Mouse (Mus musculus): ENCODE measurements around the gene Tnfrsf1a. TPM values are rescaled to one million over a fixed set of nuclear protein-coding genes. Genes with fewer than 3 reads are reported as not detected.

Tnfrsf1a gene
- polyA plus RNA-seq, 1 experiment from 2014 or later, result 83.3 TPM

- peak overlapping the region; percentile 80 for H3K9ac ChIP-seq
- H3K36me3 ChIP-seq, result no peaks in the 10 kb centered on the region
- ATAC-seq (replicated peaks; ENCODE audit: low FRiP score), result peak; percentile 84
- no peaks in the 10 kb centered on the region for H3K27me3 ChIP-seq
- peak overlapping the region; percentile 91 for H3K27ac ChIP-seq
- peaks cover 62% of the 10 kb centered on the region for H3K4me1 ChIP-seq
- peak overlapping the region; percentile 90 for H3K4me2 ChIP-seq
- H3K9me3 ChIP-seq (replicated peaks), result no peaks in the 10 kb centered on the region
- H3K4me3 ChIP-seq (replicated peaks), result peak overlapping the region; percentile 71
- WGBS, result under 1% methylated on average over 27 of the region's 27 CpGs
Observed at GRCm38 (mm10) chr6:125349575-125350230, 541 bp downstream of the Tnfrsf1a start.

- Histone ChIP-seq H3K9ac (peak overlapping the region; percentile 80), H3K4me2 (peak overlapping the region; percentile 90), H3K4me1 (peaks cover 68% of the 10 kb centered on the region), H3K4me3 (replicated peaks) (peak overlapping the region; percentile 71), H3K27me3 (no peaks in the 10 kb centered on the region), H3K27ac (peak overlapping the region; percentile 91), H3K9me3 (replicated peaks) (no peaks in the 10 kb centered on the region), H3K36me3 (no peaks in the 10 kb centered on the region)
- 2% methylated on average over 20 of the region's 20 CpGs for WGBS
- ATAC-seq (replicated peaks; ENCODE audit: low FRiP score), result peak; percentile 20; the same call in 1 of the 2 replicates
Observed at GRCm38 (mm10) chr6:125350231-125350994, 1.3 kb downstream of the Tnfrsf1a start.

DNA sequence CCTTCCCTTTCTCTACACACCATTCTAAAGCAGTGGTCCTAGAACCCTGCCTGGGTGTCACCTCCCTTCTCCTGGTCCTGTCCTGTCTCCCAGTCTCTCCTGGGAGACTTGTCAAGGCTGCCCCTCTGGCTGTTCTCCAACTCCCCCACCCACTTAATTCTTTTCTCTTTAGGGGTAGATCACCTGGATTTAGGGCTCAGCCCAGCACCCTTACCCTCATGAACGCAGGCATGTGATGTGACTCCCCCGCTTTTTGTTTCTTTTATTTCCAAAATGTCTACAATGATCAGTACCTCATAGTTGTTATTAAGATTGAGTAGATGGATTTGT lies 1.8 kb downstream of the Tnfrsf1a start:
- Histone ChIP-seq H3K27ac (peak overlapping the region; percentile 91), H3K4me3 (replicated peaks) (peak overlapping the region; percentile 71), H3K9ac (peak overlapping the region; percentile 80), H3K4me2 (peak overlapping the region; percentile 90), H3K4me1 (peaks cover 70% of the 10 kb centered on the region), H3K36me3 (no peaks in the 10 kb centered on the region), H3K27me3 (no peaks in the 10 kb centered on the region), H3K9me3 (replicated peaks) (no peaks in the 10 kb centered on the region)
- WGBS, result 70% methylated on average over 2 of the region's 2 CpGs
- ATAC-seq (replicated peaks; ENCODE audit: low FRiP score), result no peak

DNA sequence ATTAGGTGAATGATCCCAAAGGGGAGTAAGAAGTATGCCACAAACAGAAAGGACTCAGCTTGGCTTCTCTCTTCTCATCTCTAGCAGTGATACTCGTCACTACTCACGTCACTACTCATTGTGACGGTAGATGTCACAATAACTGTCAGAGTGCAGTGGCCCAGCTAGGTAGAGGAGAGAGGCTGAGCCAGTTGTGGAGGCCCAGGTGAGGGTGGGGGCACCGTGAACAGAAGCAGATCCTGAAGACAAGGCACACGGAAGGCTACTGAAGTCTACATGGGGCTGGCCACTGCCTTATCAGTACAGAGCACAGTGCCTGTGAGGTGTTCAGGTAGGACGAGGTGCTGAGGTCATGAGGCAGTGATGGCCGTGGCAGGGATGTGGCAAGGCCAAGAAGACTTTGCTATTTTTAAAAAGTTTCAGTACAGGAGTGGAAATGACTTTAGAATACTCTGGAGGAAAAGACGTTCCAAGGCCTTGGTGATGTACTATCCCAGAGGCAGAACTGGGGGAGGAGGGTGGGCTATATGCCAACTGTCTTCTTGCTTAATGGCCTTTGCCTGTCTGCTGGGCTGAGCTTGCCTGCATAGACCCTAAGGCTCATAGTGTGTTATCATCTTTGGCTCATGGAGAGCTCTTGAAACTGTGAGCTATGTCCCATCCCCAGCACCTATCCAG lies 2.3 kb downstream of the Tnfrsf1a start:
- peaks cover 75% of the 10 kb centered on the region for H3K4me1 ChIP-seq
- 56% methylated on average over 8 of the region's 8 CpGs for WGBS
- no peak for ATAC-seq (replicated peaks; ENCODE audit: low FRiP score)
- no peaks in the 10 kb centered on the region for H3K9me3 ChIP-seq (replicated peaks)
- no peaks in the 10 kb centered on the region for H3K36me3 ChIP-seq
- peak overlapping the region; percentile 91; the same call in 1 of the 2 replicates for H3K27ac ChIP-seq
- peak overlapping the region; percentile 71 for H3K4me3 ChIP-seq (replicated peaks)
- no peak overlapping the region for H3K9ac ChIP-seq
- no peaks in the 10 kb centered on the region for H3K27me3 ChIP-seq
- peak overlapping the region; percentile 90 for H3K4me2 ChIP-seq

DNA sequence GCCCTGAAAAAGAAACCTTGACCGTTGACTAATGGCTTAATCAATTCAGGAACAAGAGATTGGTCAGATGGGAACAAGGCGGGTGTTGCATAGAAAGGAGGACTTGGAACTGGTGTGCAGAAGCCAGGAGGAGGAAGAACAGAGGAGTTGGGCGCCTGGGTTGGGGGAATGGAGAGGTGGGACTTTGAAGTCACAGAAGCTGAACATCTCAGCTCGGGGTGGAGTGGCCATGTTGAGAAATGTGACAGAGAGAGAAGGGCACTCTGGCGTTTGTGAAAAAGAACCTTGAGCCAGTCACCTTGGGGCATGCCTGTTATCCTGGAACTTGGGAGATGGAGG lies 2.9 kb downstream of the Tnfrsf1a start:
- no peak for ATAC-seq (replicated peaks; ENCODE audit: low FRiP score)
- no peaks in the 10 kb centered on the region for H3K9me3 ChIP-seq (replicated peaks)
- H3K4me2 ChIP-seq, result peak overlapping the region; percentile 90
- H3K4me3 ChIP-seq (replicated peaks), result 0 out of 2 replicates have a peak overlapping the region, but pooled peaks have one; percentile 12
- no peak overlapping the region for H3K9ac ChIP-seq
- no peaks in the 10 kb centered on the region for H3K27me3 ChIP-seq
- H3K36me3 ChIP-seq, result peaks cover 2% of the 10 kb centered on the region
- 61% methylated on average over 5 of the region's 5 CpGs for WGBS
- no peak overlapping the region for H3K27ac ChIP-seq
- H3K4me1 ChIP-seq, result peaks cover 79% of the 10 kb centered on the region

DNA sequence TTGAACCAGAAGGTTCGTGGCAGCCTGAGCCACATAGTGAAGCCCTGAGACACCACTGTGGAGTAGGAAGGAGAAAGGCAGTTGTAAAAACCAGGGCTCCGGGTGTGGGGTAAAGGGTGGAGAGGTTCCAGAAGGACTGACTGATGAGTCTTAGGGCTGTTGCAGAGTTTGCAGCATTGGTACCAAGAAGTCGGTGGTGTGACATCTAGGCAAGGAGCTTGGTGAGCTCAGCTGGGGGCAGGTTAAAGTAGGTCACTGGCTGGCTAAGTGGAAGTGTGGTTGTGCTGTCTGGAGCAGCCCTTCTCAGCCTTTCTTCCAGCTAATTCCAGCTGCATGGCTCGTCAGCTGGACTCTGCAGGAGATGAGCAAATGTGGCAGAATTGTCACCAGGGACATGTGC lies 3.6 kb downstream of the Tnfrsf1a start:
- no peak overlapping the region for H3K9ac ChIP-seq
- 57% methylated on average over 4 of the region's 4 CpGs for WGBS
- ATAC-seq (replicated peaks; ENCODE audit: low FRiP score), result no peak
- peak overlapping the region; percentile 50 for H3K27ac ChIP-seq
- no peaks in the 10 kb centered on the region for H3K27me3 ChIP-seq
- peaks cover 9% of the 10 kb centered on the region for H3K36me3 ChIP-seq
- peaks cover 85% of the 10 kb centered on the region for H3K4me1 ChIP-seq
- peak overlapping the region; percentile 44; the same call in 1 of the 2 replicates for H3K4me2 ChIP-seq
- no peaks in the 10 kb centered on the region for H3K9me3 ChIP-seq (replicated peaks)
- H3K4me3 ChIP-seq (replicated peaks), result no peak overlapping the region

DNA sequence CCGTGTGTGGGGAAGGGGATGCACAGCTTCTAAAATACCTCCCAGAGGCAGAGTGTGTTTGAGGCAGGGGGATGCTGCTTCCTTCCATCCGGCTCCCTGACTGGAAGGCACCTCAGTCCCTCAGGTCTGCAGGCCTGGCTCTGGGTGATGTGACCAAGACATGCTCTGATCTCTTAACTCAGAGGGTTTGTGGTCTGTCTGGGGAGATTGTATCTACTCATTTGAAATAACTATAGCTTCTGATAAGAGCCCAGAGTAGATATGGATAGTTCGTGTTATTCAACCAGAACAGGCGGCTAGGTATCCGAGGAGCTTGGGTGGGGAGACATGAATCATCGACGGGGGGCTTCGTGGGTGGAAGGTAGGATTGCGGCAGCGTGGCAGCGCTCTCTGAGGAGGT lies 4.1 kb downstream of the Tnfrsf1a start:
- H3K27ac ChIP-seq, result peak overlapping the region; percentile 70
- H3K4me2 ChIP-seq, result peak overlapping the region; percentile 44; the same call in 1 of the 2 replicates
- WGBS, result 67% methylated on average over 11 of the region's 11 CpGs
- peaks cover 14% of the 10 kb centered on the region for H3K36me3 ChIP-seq
- no peak for ATAC-seq (replicated peaks; ENCODE audit: low FRiP score)
- no peak overlapping the region for H3K4me3 ChIP-seq (replicated peaks)
- no peak overlapping the region; the same call in 1 of the 2 replicates for H3K9ac ChIP-seq
- H3K4me1 ChIP-seq, result peaks cover 86% of the 10 kb centered on the region
- H3K27me3 ChIP-seq, result no peaks in the 10 kb centered on the region
- no peaks in the 10 kb centered on the region for H3K9me3 ChIP-seq (replicated peaks)

GRCm38 (mm10) chr6:125353655-125354054 lies 4.5 kb downstream of the Tnfrsf1a start:
- H3K4me2 ChIP-seq, result peak overlapping the region; percentile 44

GRCm38 (mm10) chr6:125354352-125355151 lies 5.4 kb downstream of the Tnfrsf1a start:
- peak overlapping the region; percentile 32; the same call in 1 of the 2 replicates for H3K9ac ChIP-seq
- H3K36me3 ChIP-seq, result peaks cover 27% of the 10 kb centered on the region
- H3K27ac ChIP-seq, result peak overlapping the region; percentile 70
- H3K4me1 ChIP-seq, result peaks cover 75% of the 10 kb centered on the region
- peak; percentile 56 for ATAC-seq (replicated peaks; ENCODE audit: low FRiP score)
- H3K27me3 ChIP-seq, result no peaks in the 10 kb centered on the region
- H3K9me3 ChIP-seq (replicated peaks), result no peaks in the 10 kb centered on the region
- H3K4me3 ChIP-seq (replicated peaks), result peak overlapping the region; percentile 4; the same call in 1 of the 2 replicates
- whole genome bisulfite sequencing, result 8% methylated on average over 14 of the region's 14 CpGs
- peak overlapping the region; percentile 44 for H3K4me2 ChIP-seq

More at GRCm38 (mm10) chr6:125353655-125354054, 4.5 kb downstream of the Tnfrsf1a start:
- Histone ChIP-seq H3K4me1 (peaks cover 82% of the 10 kb centered on the region), H3K9ac (peak overlapping the region; percentile 32; the same call in 1 of the 2 replicates), H3K4me3 (replicated peaks) (peak overlapping the region; percentile 4; the same call in 1 of the 2 replicates), H3K27ac (peak overlapping the region; percentile 70), H3K27me3 (no peaks in the 10 kb centered on the region), H3K36me3 (peaks cover 18% of the 10 kb centered on the region), H3K9me3 (replicated peaks) (no peaks in the 10 kb centered on the region)
- WGBS, result 64% methylated on average over 4 of the region's 4 CpGs
- no peak for ATAC-seq (replicated peaks; ENCODE audit: low FRiP score)

GRCm38 (mm10) chr6:125355197-125355741 lies 6.1 kb downstream of the Tnfrsf1a start:
- peak; percentile 3; the same call in 1 of the 2 replicates for ATAC-seq (replicated peaks; ENCODE audit: low FRiP score)

DNA sequence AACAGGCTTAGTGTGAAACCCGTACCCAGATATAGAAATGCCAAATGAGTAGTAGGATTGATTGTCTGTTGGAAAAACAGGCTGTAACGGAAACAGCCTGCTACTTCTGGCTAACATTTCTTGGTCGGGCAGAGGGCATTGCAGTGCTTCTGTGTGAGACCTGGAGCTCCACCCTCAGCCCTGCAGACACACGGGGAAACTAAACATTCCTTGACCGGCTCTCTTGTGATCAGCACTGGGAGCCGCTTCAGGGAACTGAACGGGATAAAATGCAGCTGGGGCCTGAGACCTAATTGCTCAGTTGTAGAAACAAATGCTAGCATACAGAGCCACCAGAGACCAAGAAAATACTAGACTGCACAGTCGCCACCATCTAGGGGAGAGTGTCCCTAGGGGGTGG lies 7.1 kb downstream of the Tnfrsf1a start:
- Histone ChIP-seq H3K9ac (no peak overlapping the region), H3K4me2 (no peak overlapping the region), H3K4me1 (peaks cover 69% of the 10 kb centered on the region), H3K27me3 (no peaks in the 10 kb centered on the region), H3K4me3 (replicated peaks) (no peak overlapping the region), H3K27ac (peak overlapping the region; percentile 54; the same call in 1 of the 2 replicates), H3K9me3 (replicated peaks) (no peaks in the 10 kb centered on the region), H3K36me3 (peaks cover 44% of the 10 kb centered on the region)
- WGBS, result 21% methylated on average over 8 of the region's 8 CpGs
- ATAC-seq (replicated peaks; ENCODE audit: low FRiP score), result no peak

More at GRCm38 (mm10) chr6:125355197-125355741, 6.1 kb downstream of the Tnfrsf1a start:
- H3K36me3 ChIP-seq, result peaks cover 34% of the 10 kb centered on the region
- H3K9ac ChIP-seq, result 0 out of 2 replicates have a peak overlapping the region, but pooled peaks have one; percentile 24
- H3K4me2 ChIP-seq, result peak overlapping the region; percentile 44
- H3K4me1 ChIP-seq, result peaks cover 75% of the 10 kb centered on the region
- no peaks in the 10 kb centered on the region for H3K27me3 ChIP-seq
- peak overlapping the region; percentile 70 for H3K27ac ChIP-seq
- peak overlapping the region; percentile 10; the same call in 1 of the 2 replicates for H3K4me3 ChIP-seq (replicated peaks)
- no peaks in the 10 kb centered on the region for H3K9me3 ChIP-seq (replicated peaks)
- 8% methylated on average over 10 of the region's 10 CpGs for WGBS

Measured in kidney, embryonic 15.5 days (tissue).